Mouse (Mus musculus) thymus, adult 2 months (tissue): Measurements from ENCODE around the gene Pilra.

Experiments used
- CTCF ChIP-seq: fragments of 200-500 bp; IDR thresholded peaks from 2 replicates; pipeline ENCODE4 v1.5.1; 2012; ENCODE audit warnings: mild to moderate bottlenecking, control low read depth, low read length, moderate library complexity, borderline replicate concordance; ENCODE audit not compliant: control insufficient read depth, poor library complexity, insufficient read depth; ENCODE audit errors: extremely low read depth
- POLR2A ChIP-seq: fragments of 200-500 bp; IDR thresholded peaks from 2 replicates; pipeline ENCODE4 v1.6.1; 2012; ENCODE audit warnings: mild to moderate bottlenecking, low read length, control low read depth, moderate library complexity; ENCODE audit not compliant: control insufficient read depth, poor library complexity, insufficient read depth; ENCODE audit errors: extremely low read depth

GRCm38 (mm10) chr5:137882922-137883321 lies 46.8 kb upstream of the Pilra start:
- TF ChIP-seq CTCF (no peak), POLR2A (no peak)
